Mouse (Mus musculus) embryo, embryonic 10.5 days (tissue): Measurements from ENCODE around the gene Rftn1.

ENCODE experiments used
- DNase-seq: peaks from one replicate; pipeline ENCODE4 v3.0.0-alpha.2; 2015; ENCODE audit warnings: low spot score

The Rftn1 gene

GRCm38 (mm10) chr17:49982611-49983390 lies 207.7 kb downstream of the Rftn1 start:
- no peak for DNase-seq

GRCm38 (mm10) chr17:49981591-49981990 lies 208.9 kb downstream of the Rftn1 start:
- no peak for DNase-seq

DNA sequence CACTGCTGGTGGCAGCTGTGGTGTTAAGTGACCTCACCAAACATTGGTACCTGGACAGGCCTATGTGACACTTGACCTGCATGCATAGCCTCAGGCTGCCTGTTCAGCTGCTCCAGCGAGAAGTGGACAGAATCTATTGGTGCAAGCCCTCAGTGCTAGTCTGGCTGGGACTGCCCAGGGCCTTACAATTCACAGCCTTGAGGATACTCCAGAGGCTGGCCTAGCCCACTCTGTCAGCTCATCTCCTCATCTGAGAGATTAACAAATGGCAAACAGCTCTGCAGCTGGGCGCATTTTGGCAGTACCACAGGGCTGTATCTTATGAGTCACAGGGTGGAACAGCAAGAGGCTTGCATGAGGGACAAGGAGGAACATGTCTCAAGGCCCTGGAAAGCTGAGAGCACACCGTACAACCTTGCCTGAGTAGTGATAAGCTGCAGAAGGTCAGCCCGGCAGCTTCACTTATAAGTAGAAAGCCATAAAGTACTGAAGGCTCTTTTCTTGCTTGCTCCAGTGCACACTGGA lies 210.7 kb downstream of the Rftn1 start:
- DNase-seq, result no peak

DNA sequence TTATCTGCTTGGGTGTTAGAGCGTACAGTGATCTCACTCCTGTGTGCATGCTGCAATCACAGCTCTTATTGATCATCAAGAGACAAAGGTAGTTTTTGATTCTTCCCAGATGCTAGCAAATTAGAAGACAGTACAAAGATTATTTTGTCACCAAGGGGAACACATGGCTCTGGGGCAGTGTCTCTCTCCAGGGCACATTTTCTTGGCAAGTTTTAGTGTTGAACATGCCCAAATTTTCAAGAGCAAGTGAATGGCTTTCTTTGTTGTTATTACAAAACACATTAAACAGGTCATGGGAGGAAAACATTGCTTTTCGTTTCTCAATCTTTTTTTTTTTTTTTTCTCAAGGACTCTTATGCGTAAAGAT lies 213.1 kb downstream of the Rftn1 start:
- no peak for DNase-seq

DNA sequence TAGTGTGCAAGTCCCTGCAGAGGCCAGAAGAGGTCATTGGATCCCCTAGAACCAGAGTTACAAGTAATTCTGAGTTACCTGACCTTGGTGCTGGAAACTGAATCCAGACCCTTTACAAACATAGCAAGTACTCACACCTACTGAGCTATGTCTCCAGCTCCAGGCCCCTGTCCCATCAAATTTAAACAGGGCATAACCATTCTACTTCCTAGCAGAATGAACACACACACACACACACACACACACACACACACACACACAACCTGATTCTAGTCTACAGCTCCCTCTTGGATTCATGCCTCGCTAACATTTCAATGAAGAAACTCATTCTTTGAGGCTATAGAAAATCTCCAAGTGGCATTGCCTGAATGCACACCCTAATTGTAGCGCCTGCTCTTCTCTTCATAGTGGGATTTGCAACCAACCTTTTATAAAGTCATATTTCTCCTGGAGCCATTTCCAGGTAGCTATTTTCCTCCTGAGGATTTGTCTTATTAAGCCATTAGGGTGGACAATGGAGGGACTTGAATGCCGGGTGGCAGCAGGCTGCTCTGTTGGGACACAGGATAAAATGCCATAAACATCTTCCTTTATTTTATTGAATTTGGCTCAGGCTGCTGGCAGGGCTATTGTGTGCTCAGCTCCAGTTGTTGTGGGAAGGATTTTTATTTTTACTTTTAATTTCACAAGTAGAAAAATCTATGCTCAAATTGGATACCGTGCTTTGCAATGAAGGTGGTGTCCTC lies 213.6 kb downstream of the Rftn1 start:
- no peak for DNase-seq

- DNase-seq, result no peak
These were observed 215.0 kb downstream of the Rftn1 start for GRCm38 (mm10) chr17:49975481-49975880.

- DNase-seq, result no peak
These were observed 215.5 kb downstream of the Rftn1 start for GRCm38 (mm10) chr17:49974996-49975395.

DNA sequence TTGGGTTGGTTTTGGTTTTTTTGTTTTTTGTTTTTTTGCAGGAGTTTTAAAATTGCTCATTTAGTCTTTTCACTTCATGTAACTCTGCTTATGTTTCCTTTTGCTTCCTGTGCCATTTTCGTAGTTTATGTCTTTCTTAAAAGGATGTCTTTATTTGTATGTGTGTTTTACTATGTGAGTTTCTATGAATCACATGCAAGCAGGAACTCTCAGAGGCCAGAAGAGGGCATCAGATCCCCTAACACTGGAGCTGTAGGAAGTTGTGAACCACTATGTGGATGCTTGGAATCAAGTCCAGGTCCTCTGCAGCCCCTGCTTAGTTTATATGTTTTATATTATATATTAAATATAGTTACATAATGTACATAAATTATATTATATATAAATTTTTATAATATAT lies 218.3 kb downstream of the Rftn1 start:
- no peak for DNase-seq

- DNase-seq, result no peak
These were observed 219.4 kb downstream of the Rftn1 start for GRCm38 (mm10) chr17:49971057-49971456.

- peak; percentile 81 for DNase-seq
These were observed 221.8 kb downstream of the Rftn1 start for GRCm38 (mm10) chr17:49968467-49969207.

- no peak for DNase-seq
These were observed 224.4 kb downstream of the Rftn1 start for GRCm38 (mm10) chr17:49965846-49966762.

GRCm38 (mm10) chr17:49965035-49965434 lies 225.4 kb downstream of the Rftn1 start:
- no peak for DNase-seq

- DNase-seq, result no peak
These were observed 226.0 kb downstream of the Rftn1 start for GRCm38 (mm10) chr17:49964471-49964870.

- no peak for DNase-seq
These were observed 231.5 kb downstream of the Rftn1 start for GRCm38 (mm10) chr17:49959021-49959420.

- DNase-seq, result peak; percentile 38
These were observed 238.4 kb downstream of the Rftn1 start for GRCm38 (mm10) chr17:49951856-49952607.

- DNase-seq, result peak; percentile 93
These were observed 239.0 kb downstream of the Rftn1 start for GRCm38 (mm10) chr17:49951491-49951855.

DNA sequence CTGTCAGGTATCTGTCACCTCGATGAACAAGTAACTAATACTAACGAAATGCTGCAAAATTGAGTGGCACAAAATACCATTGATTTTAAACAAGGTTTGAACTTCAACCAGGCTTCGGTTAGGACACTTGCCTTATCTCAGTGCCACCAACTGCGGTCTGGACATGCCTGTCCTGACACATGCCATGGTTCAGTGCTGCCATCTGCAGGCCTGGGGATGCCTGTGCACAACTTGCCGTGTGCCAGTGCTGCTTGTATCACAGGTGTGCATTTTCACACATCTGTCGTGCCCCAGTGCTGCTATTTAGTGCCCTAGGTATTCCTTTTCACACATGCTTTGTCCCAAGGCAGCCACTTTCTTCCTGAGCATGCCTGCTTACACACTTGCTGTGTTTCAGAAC lies 247.8 kb downstream of the Rftn1 start:
- DNase-seq, result peak; percentile 51
